ENCODE assay signal across 8 mouse cellular contexts in genomic region chr19:7136016-7136415, GRCm38 (mm10). TPM values are rescaled to one million over a fixed set of nuclear protein-coding genes. Genes with fewer than 3 reads are reported as not detected.
DNase-seq lines count a peak whose midpoint lies in the region; ATAC-seq lines count a peak whose summit lies in the region.

No protein-coding gene starts in this region.

- H3K27ac ChIP-seq in embryonic facial prominence, embryonic 10.5 days (replicated peaks), result peak overlapping the region; percentile 75
- H3K27ac ChIP-seq in hindbrain, embryonic 10.5 days, result peak overlapping the region; percentile 81
- H3K27ac ChIP-seq in limb, embryonic 11.5 days (replicated peaks; ENCODE audit: low read depth, low read length), result peak overlapping the region; percentile 52; the same call in 1 of the 2 replicates
- peak overlapping the region; percentile 81 for H3K27ac ChIP-seq in neural tube, embryonic 15.5 days (replicated peaks)

- peak; percentile 43 for DNase-seq in ovary, postnatal 36 days (ENCODE audit: low spot score)
- DNase-seq in ovary, postnatal 14 days (ENCODE audit: low spot score), result no peak
- DNase-seq in embryonic facial prominence, embryonic 10.5 days (ENCODE audit: low spot score), result no peak
- DNase-seq in hindbrain, embryonic 10.5 days (ENCODE audit: low spot score), result no peak
- peak; percentile 59 for DNase-seq in limb, embryonic 11.5 days (ENCODE audit: low spot score)
- no peak for DNase-seq in left cerebral cortex, postnatal 36 days (ENCODE audit: low spot score in 2 of 2)
- no peak for DNase-seq in urinary bladder, postnatal 10 days (ENCODE audit: low spot score)

- no peaks in the 10 kb centered on the region for H3K36me3 ChIP-seq in embryonic facial prominence, embryonic 10.5 days (replicated peaks)
- no peaks in the 10 kb centered on the region for H3K36me3 ChIP-seq in hindbrain, embryonic 10.5 days
- H3K36me3 ChIP-seq in limb, embryonic 11.5 days (ENCODE audit: control insufficient read depth, insufficient read depth, low read length), result no peaks in the 10 kb centered on the region
- H3K36me3 ChIP-seq in neural tube, embryonic 15.5 days, result no peaks in the 10 kb centered on the region

- peaks cover 96% of the 10 kb centered on the region for H3K27me3 ChIP-seq in embryonic facial prominence, embryonic 10.5 days (replicated peaks; ENCODE audit: low read depth, poor library complexity, severe bottlenecking)
- H3K27me3 ChIP-seq in hindbrain, embryonic 10.5 days (ENCODE audit: insufficient read depth, poor library complexity, severe bottlenecking), result peaks cover 88% of the 10 kb centered on the region
- peaks cover 12% of the 10 kb centered on the region for H3K27me3 ChIP-seq in limb, embryonic 11.5 days (ENCODE audit: control insufficient read depth, insufficient read depth, low read length)
- peaks cover 11% of the 10 kb centered on the region; the same call in 1 of the 2 replicates for H3K27me3 ChIP-seq in neural tube, embryonic 15.5 days (replicated peaks)

- peak overlapping the region; percentile 30; the same call in 1 of the 2 replicates for H3K9ac ChIP-seq in limb, embryonic 11.5 days (ENCODE audit: low read length)
- H3K9ac ChIP-seq in neural tube, embryonic 15.5 days (replicated peaks), result 0 out of 2 replicates have a peak overlapping the region, but pooled peaks have one; percentile 28

- H3K4me2 ChIP-seq in limb, embryonic 11.5 days (ENCODE audit: low read depth, severe bottlenecking), result peak overlapping the region; percentile 27; the same call in 1 of the 2 replicates
- peak overlapping the region; percentile 34 for H3K4me2 ChIP-seq in neural tube, embryonic 15.5 days

- peaks cover 92% of the 10 kb centered on the region for H3K4me1 ChIP-seq in embryonic facial prominence, embryonic 10.5 days
- peaks cover 100% of the 10 kb centered on the region for H3K4me1 ChIP-seq in hindbrain, embryonic 10.5 days (replicated peaks)
- H3K4me1 ChIP-seq in limb, embryonic 11.5 days (ENCODE audit: control insufficient read depth, insufficient read depth, low read length), result peaks cover 76% of the 10 kb centered on the region
- H3K4me1 ChIP-seq in neural tube, embryonic 15.5 days, result peaks cover 82% of the 10 kb centered on the region

- intact Hi-C loops in left cerebral cortex, postnatal 36 days (cut with DNase I), result no loop called here

- no peaks in the 10 kb centered on the region for H3K9me3 ChIP-seq in embryonic facial prominence, embryonic 10.5 days
- H3K9me3 ChIP-seq in hindbrain, embryonic 10.5 days, result no peaks in the 10 kb centered on the region
- H3K9me3 ChIP-seq in limb, embryonic 11.5 days (ENCODE audit: control insufficient read depth, low read length), result no peaks in the 10 kb centered on the region
- no peaks in the 10 kb centered on the region for H3K9me3 ChIP-seq in neural tube, embryonic 15.5 days (replicated peaks)

- peak overlapping the region; percentile 13; the same call in 1 of the 2 replicates for H3K4me3 ChIP-seq in embryonic facial prominence, embryonic 10.5 days
- H3K4me3 ChIP-seq in hindbrain, embryonic 10.5 days, result 0 out of 2 replicates have a peak overlapping the region, but pooled peaks have one; percentile 21
- no peak overlapping the region for H3K4me3 ChIP-seq in limb, embryonic 11.5 days (ENCODE audit: low read depth, low read length)
- H3K4me3 ChIP-seq in neural tube, embryonic 15.5 days (replicated peaks), result no peak overlapping the region

- no peak for ATAC-seq in limb, embryonic 11.5 days (ENCODE audit: insufficient number of reproducible peaks, low FRiP score, low TSS enrichment, low read depth)
- ATAC-seq in neural tube, embryonic 15.5 days (ENCODE audit: low FRiP score), result peak; percentile 32

- WGBS in embryonic facial prominence, embryonic 10.5 days, result 11% methylated on average over 9 of the region's 9 CpGs
- WGBS in hindbrain, embryonic 10.5 days, result 9% methylated on average over 9 of the region's 9 CpGs
- WGBS in limb, embryonic 11.5 days, result 8% methylated on average over 9 of the region's 9 CpGs
- 12% methylated on average over 9 of the region's 9 CpGs for WGBS in neural tube, embryonic 15.5 days

RNA-seq across cellular contexts. Expression of gene Flrt1, which starts 30.5 kb away (rescaled TPM):
- 2.5 and 2.9 TPM in 2 replicates for polyA plus RNA-seq in embryonic facial prominence, embryonic 10.5 days (2016; fragmentation: Nextera tagmentation; extraction: Ambion mirVana)
- 3.1 and 4.0 TPM in 2 replicates for polyA plus RNA-seq in hindbrain, embryonic 10.5 days (2016; fragmentation: Nextera tagmentation; extraction: Ambion mirVana)
- polyA plus RNA-seq in limb, embryonic 11.5 days (2014; fragmentation: Nextera tagmentation; extraction: Ambion mirVana), result 3.0 and 3.9 TPM in 2 replicates
- 10.5 and 10.9 TPM in 2 replicates for polyA plus RNA-seq in neural tube, embryonic 15.5 days (2015; fragmentation: Nextera tagmentation; extraction: Ambion mirVana)
- total RNA-seq in left cerebral cortex, postnatal 36 days (2021), result 10 to 100 TPM; 36.2 to 41.7 TPM

Comparison
In these comparisons a context has a peak if more than half of its experiments do, and no peak if none do; other contexts are left out.
1. DNase-seq: peak in ovary, postnatal 36 days (single experiment) and limb, embryonic 11.5 days (single experiment); none in ovary, postnatal 14 days (single experiment), embryonic facial prominence, embryonic 10.5 days (single experiment), hindbrain, embryonic 10.5 days (single experiment), left cerebral cortex, postnatal 36 days (0 of 2) and urinary bladder, postnatal 10 days (single experiment).
2. H3K4me3 ChIP-seq: peak in embryonic facial prominence, embryonic 10.5 days (single experiment) and hindbrain, embryonic 10.5 days (single experiment); none in limb, embryonic 11.5 days (single experiment) and neural tube, embryonic 15.5 days (single experiment).
3. Peak in every context shown above with its lines, with median percentiles within 50 percentile points of each other: H3K27ac ChIP-seq.